Mouse (Mus musculus): ENCODE measurements around the gene Dcakd. TPM values are rescaled to one million over a fixed set of nuclear protein-coding genes. Genes with fewer than 3 reads are reported as not detected.

The Dcakd gene
- total and polyA plus RNA-seq, 3 experiments: 36.4 to 199 (median 87.1) TPM

DNA sequence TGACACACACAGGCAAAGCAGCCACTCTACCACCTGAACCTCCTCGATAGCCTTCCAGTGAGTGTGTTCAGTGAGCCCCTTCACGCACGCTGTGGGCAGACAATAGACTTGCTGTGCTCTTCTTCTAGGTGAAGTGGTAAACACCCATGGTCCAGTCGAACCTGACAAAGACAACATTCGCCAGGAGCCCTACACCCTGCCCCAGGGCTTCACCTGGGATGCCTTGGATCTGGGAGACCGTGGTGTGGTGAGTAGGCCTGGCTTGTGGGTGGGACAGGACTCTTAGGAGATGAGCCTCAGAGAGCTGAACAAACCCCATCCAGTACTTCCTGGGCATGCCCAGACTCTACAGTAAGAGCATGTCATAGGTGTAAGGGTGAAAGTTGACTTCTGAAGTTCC lies 23.9 kb upstream of the Dcakd start:
- Histone ChIP-seq H3K27me3 (ENCODE audit: insufficient read depth, low read length) (no peaks in the 10 kb centered on the region), H3K4me3 (ENCODE audit: low read depth, low read length) (no peak overlapping the region), H3K9me3 (replicated peaks) (no peaks in the 10 kb centered on the region), H3K36me3 (replicated peaks) (peaks cover 79% of the 10 kb centered on the region), H3K4me1 (ENCODE audit: insufficient read depth, low read depth, low read length) (no peaks in the 10 kb centered on the region)
- DNase-seq (ENCODE audit: low spot score) (no peak), ATAC-seq (ENCODE audit: extremely low read depth, insufficient number of reproducible peaks, low FRiP score, poor library complexity, severe bottlenecking) (no peak)
- TF ChIP-seq GATA2 (IDR thresholded peaks at IDR 0.05; ENCODE audit: borderline replicate concordance, low read depth, low read length) (no peak), GATA1 (IDR thresholded peaks at IDR 0.05; ENCODE audit: borderline replicate concordance, low read length) (no peak), CTCF (IDR thresholded peaks at IDR 0.05; ENCODE audit: low read depth, low read length) (no peak), POLR2AphosphoS5 (IDR thresholded peaks at IDR 0.05; ENCODE audit: insufficient replicate concordance, low read depth, low read length) (no peak), TAL1 (conservative IDR thresholded peaks at IDR 0.05; ENCODE audit: low read depth, low read length) (no peak)

DNA sequence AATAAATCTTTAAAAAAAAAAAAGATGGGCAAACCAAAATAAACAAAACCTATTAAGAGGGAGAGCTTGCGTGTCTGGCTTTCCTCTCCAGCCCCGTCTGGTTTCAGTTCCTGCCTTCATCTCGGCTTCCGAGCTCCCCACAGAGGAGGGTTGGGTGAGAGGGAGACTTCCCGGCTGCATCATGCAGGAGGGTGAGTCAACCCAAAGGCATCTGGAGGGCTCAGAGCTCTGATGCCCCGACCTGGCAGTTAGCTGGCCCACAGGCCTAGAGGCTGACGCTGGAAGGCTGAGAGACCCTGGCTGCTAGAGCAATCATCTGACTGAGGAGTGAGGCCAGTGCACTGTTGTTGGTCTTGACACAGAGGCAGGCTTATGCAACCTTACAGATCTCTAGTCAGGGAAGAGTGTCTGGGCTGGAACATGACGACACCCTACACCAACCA lies 23.1 kb upstream of the Dcakd start:
- H3K27me3 ChIP-seq (ENCODE audit: insufficient read depth, low read length): no peaks in the 10 kb centered on the region
- no peaks in the 10 kb centered on the region for H3K9me3 ChIP-seq (replicated peaks)
- DNase-seq (ENCODE audit: low spot score) (no peak), ATAC-seq (ENCODE audit: extremely low read depth, insufficient number of reproducible peaks, low FRiP score, poor library complexity, severe bottlenecking) (no peak)
- no peak overlapping the region for H3K4me3 ChIP-seq (ENCODE audit: low read depth, low read length)
- TF ChIP-seq GATA1 (IDR thresholded peaks at IDR 0.05; ENCODE audit: borderline replicate concordance, low read length): no peak
- peaks cover 79% of the 10 kb centered on the region for H3K36me3 ChIP-seq (replicated peaks)
- no peaks in the 10 kb centered on the region for H3K4me1 ChIP-seq (ENCODE audit: insufficient read depth, low read depth, low read length)

DNA sequence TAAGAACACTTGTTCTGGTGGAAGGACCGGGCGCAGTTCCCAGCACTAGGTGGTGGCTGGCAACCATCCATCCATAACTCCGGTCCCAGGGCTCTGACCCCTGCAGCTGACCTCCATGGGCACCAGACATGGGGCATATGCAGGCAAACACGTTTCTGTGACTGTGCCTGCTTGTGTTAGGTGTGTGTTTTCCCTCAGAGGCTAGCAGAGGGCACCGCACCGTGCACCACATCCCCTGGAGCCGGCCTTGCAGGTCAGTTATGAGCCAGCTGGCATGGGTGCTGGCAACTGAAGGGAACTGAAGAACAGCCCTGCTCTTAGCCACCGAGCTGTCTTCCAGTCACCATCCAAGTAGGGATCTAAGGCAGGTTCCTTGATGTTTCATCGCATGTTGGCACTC lies 22.0 kb upstream of the Dcakd start:
- Histone ChIP-seq H3K27me3 (ENCODE audit: insufficient read depth, low read length) (no peaks in the 10 kb centered on the region), H3K4me3 (ENCODE audit: low read depth, low read length) (no peak overlapping the region), H3K9me3 (replicated peaks) (no peaks in the 10 kb centered on the region), H3K36me3 (replicated peaks) (peaks cover 79% of the 10 kb centered on the region), H3K4me1 (ENCODE audit: insufficient read depth, low read depth, low read length) (no peaks in the 10 kb centered on the region)
- DNase-seq (ENCODE audit: low spot score): no peak
- ATAC-seq (ENCODE audit: extremely low read depth, insufficient number of reproducible peaks, low FRiP score, poor library complexity, severe bottlenecking): no peak
- TF ChIP-seq CTCF (IDR thresholded peaks at IDR 0.05; ENCODE audit: low read depth, low read length) (no peak), POLR2AphosphoS5 (IDR thresholded peaks at IDR 0.05; ENCODE audit: insufficient replicate concordance, low read depth, low read length) (no peak), TAL1 (conservative IDR thresholded peaks at IDR 0.05; ENCODE audit: low read depth, low read length) (no peak), GATA1 (IDR thresholded peaks at IDR 0.05; ENCODE audit: borderline replicate concordance, low read length) (no peak), GATA2 (IDR thresholded peaks at IDR 0.05; ENCODE audit: borderline replicate concordance, low read depth, low read length) (no peak)

GRCm38 (mm10) chr11:103049611-103050010 lies 21.5 kb upstream of the Dcakd start:
- no peak for DNase-seq (ENCODE audit: low spot score)
- no peaks in the 10 kb centered on the region for H3K27me3 ChIP-seq (ENCODE audit: insufficient read depth, low read length)
- H3K36me3 ChIP-seq (replicated peaks): peaks cover 79% of the 10 kb centered on the region
- no peaks in the 10 kb centered on the region for H3K9me3 ChIP-seq (replicated peaks)
- H3K4me3 ChIP-seq (ENCODE audit: low read depth, low read length): no peak overlapping the region
- no peak for ATAC-seq (ENCODE audit: extremely low read depth, insufficient number of reproducible peaks, low FRiP score, poor library complexity, severe bottlenecking)
- no peaks in the 10 kb centered on the region for H3K4me1 ChIP-seq (ENCODE audit: insufficient read depth, low read depth, low read length)
- TF ChIP-seq GATA1 (IDR thresholded peaks at IDR 0.05; ENCODE audit: borderline replicate concordance, low read length): no peak
- no peak for TF ChIP-seq GATA2 (IDR thresholded peaks at IDR 0.05; ENCODE audit: borderline replicate concordance, low read depth, low read length)
- TF ChIP-seq CTCF (IDR thresholded peaks at IDR 0.05; ENCODE audit: low read depth, low read length): no peak
- no peak for TF ChIP-seq TAL1 (conservative IDR thresholded peaks at IDR 0.05; ENCODE audit: low read depth, low read length)
- no peak for TF ChIP-seq POLR2AphosphoS5 (IDR thresholded peaks at IDR 0.05; ENCODE audit: insufficient replicate concordance, low read depth, low read length)

DNA sequence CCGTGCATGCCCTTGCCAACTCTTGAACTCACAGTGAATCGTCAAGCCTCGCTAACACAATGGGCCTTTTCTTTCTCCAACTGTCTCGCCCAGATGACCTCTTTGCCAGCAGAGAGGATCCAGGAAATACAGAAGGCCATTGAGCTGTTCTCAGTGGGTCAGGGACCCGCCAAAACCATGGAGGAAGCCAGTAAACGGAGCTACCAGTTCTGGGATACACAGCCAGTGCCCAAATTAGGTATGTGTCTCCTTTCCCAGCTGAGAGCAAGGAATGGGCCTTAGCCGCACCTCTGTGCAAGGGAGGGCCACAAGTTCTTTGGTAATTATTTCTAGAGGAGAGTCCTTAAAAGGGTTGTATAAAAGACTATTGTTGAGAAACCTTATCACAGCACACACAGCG lies 18.2 kb upstream of the Dcakd start:
- no peak for TF ChIP-seq POLR2AphosphoS5 (IDR thresholded peaks at IDR 0.05; ENCODE audit: insufficient replicate concordance, low read depth, low read length)
- TF ChIP-seq GATA2 (IDR thresholded peaks at IDR 0.05; ENCODE audit: borderline replicate concordance, low read depth, low read length): no peak
- TF ChIP-seq CTCF (IDR thresholded peaks at IDR 0.05; ENCODE audit: low read depth, low read length): no peak
- TF ChIP-seq GATA1 (IDR thresholded peaks at IDR 0.05; ENCODE audit: borderline replicate concordance, low read length): no peak
- TF ChIP-seq TAL1 (conservative IDR thresholded peaks at IDR 0.05; ENCODE audit: low read depth, low read length): no peak
- Histone ChIP-seq H3K36me3 (replicated peaks) (peaks cover 80% of the 10 kb centered on the region), H3K4me1 (ENCODE audit: insufficient read depth, low read depth, low read length) (peaks cover 5% of the 10 kb centered on the region), H3K27me3 (ENCODE audit: insufficient read depth, low read length) (no peaks in the 10 kb centered on the region), H3K9me3 (replicated peaks) (no peaks in the 10 kb centered on the region), H3K4me3 (ENCODE audit: low read depth, low read length) (no peak overlapping the region)
- no peak for DNase-seq (ENCODE audit: low spot score)
- ATAC-seq (ENCODE audit: extremely low read depth, insufficient number of reproducible peaks, low FRiP score, poor library complexity, severe bottlenecking): no peak

- Histone ChIP-seq H3K36me3 (replicated peaks) (peaks cover 79% of the 10 kb centered on the region), H3K27me3 (ENCODE audit: insufficient read depth, low read length) (no peaks in the 10 kb centered on the region), H3K9me3 (replicated peaks) (no peaks in the 10 kb centered on the region), H3K4me1 (ENCODE audit: insufficient read depth, low read depth, low read length) (peaks cover 24% of the 10 kb centered on the region), H3K4me3 (ENCODE audit: low read depth, low read length) (no peak overlapping the region)
- DNase-seq (ENCODE audit: low spot score) (no peak), ATAC-seq (ENCODE audit: extremely low read depth, insufficient number of reproducible peaks, low FRiP score, poor library complexity, severe bottlenecking) (no peak)
- TF ChIP-seq GATA2 (IDR thresholded peaks at IDR 0.05; ENCODE audit: borderline replicate concordance, low read depth, low read length) (no peak), TAL1 (conservative IDR thresholded peaks at IDR 0.05; ENCODE audit: low read depth, low read length) (no peak), GATA1 (IDR thresholded peaks at IDR 0.05; ENCODE audit: borderline replicate concordance, low read length) (no peak), CTCF (IDR thresholded peaks at IDR 0.05; ENCODE audit: low read depth, low read length) (no peak), POLR2AphosphoS5 (IDR thresholded peaks at IDR 0.05; ENCODE audit: insufficient replicate concordance, low read depth, low read length) (no peak)
Observed at GRCm38 (mm10) chr11:103043982-103044381, 15.8 kb upstream of the Dcakd start.

DNA sequence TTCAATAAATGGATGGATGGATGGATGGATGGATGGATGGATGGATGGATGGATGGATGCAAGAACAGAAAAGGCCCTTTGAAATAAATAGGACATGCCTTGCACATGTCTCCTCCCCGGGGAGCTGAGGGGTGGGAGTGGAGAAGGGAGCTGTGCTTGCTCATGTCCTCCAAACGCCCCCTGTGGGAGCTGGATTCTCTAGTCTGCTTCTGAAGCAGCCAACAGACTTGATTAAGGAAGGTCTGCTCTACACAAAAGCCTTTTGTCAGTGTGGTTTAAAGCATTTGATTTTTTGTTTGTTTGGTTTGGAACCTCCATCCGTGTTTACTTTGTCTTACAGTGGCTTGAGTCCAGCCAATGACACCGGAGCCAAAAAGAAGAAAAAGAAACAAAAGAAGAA lies 14.7 kb upstream of the Dcakd start:
- peaks cover 90% of the 10 kb centered on the region for H3K36me3 ChIP-seq (replicated peaks)
- peaks cover 33% of the 10 kb centered on the region for H3K4me1 ChIP-seq (ENCODE audit: insufficient read depth, low read depth, low read length)
- ATAC-seq (ENCODE audit: extremely low read depth, insufficient number of reproducible peaks, low FRiP score, poor library complexity, severe bottlenecking) (no peak), DNase-seq (ENCODE audit: low spot score) (no peak)
- H3K4me3 ChIP-seq (ENCODE audit: low read depth, low read length): no peak overlapping the region
- no peaks in the 10 kb centered on the region for H3K27me3 ChIP-seq (ENCODE audit: insufficient read depth, low read length)
- no peak for TF ChIP-seq TAL1 (conservative IDR thresholded peaks at IDR 0.05; ENCODE audit: low read depth, low read length)
- TF ChIP-seq POLR2AphosphoS5 (IDR thresholded peaks at IDR 0.05; ENCODE audit: insufficient replicate concordance, low read depth, low read length): no peak
- TF ChIP-seq CTCF (IDR thresholded peaks at IDR 0.05; ENCODE audit: low read depth, low read length): no peak
- TF ChIP-seq GATA1 (IDR thresholded peaks at IDR 0.05; ENCODE audit: borderline replicate concordance, low read length): no peak
- TF ChIP-seq GATA2 (IDR thresholded peaks at IDR 0.05; ENCODE audit: borderline replicate concordance, low read depth, low read length): no peak
- H3K9me3 ChIP-seq (replicated peaks): no peaks in the 10 kb centered on the region

Measured in G1E (cell line).